In the genomic region with DNA sequence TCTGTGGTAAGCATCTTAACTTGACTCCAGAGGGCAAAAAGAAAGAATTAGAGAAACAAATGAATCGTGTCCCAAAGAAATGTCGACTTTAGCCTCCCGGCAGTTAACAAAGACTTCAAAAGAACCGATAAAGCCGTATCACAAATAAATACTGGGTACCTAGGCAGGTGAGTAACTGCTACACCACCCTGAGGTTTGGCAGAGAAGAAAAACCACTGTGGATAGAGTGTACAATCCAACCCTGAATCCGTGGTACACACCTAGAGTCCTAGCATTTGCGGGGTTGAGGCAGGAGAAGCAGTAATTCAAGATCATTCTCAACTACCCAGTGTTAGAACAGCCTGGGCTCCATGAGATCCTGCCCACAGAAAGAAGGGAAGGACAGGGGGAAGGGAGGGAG, we compare ENCODE assay signal across 16 mouse cellular contexts. TPM values are rescaled to one million over a fixed set of nuclear protein-coding genes. Genes with fewer than 3 reads are reported as not detected.
DNase-seq lines count a peak whose midpoint lies in the region; ATAC-seq and TF ChIP-seq lines count a peak whose summit lies in the region.
"Had no signal": no experiment of that assay in that cellular context is flagged by ENCODE, and none has a peak within 500 bp of the region (broad histone marks: within the 10 kb centered on the region; RNA-seq: fewer than 3 reads in every experiment).

No protein-coding gene starts in this region.

- TF ChIP-seq CTCF in lung, embryonic 14.5 days (IDR thresholded peaks at IDR 0.05; ENCODE audit: low read depth), result no peak
- TF ChIP-seq CTCF in small intestine, adult 2 months (IDR thresholded peaks at IDR 0.05; ENCODE audit: extremely low read depth, insufficient read length, insufficient replicate concordance, low read depth, low read length), result no peak

- 77% methylated on average over 7 of the region's 7 CpGs for WGBS in heart, embryonic 13.5 days
- 66% methylated on average over 7 of the region's 7 CpGs for WGBS in lung, embryonic 14.5 days
- 68% methylated on average over 7 of the region's 7 CpGs for WGBS in intestine, embryonic 15.5 days
- WGBS in small intestine, adult 2 months, result 30% methylated on average over 7 of the region's 7 CpGs

- DNase-seq in heart, adult 11 months, result no peak
- no peak for DNase-seq in lung, embryonic 14.5 days
- DNase-seq in lung, postnatal 4 days, result no peak
- DNase-seq in left cerebral cortex, postnatal 25 days (ENCODE audit: low spot score in 2 of 2), result no peak
- DNase-seq in cerebellum, adult 8-10 months, result no peak
- DNase-seq: adrenal gland, postnatal 14 days; forebrain, postnatal 0 days; gastrocnemius, postnatal 10 days; kidney, adult 8-10 months; spleen, adult 18-20 months had no signal

- peaks cover 51% of the 10 kb centered on the region for H3K4me1 ChIP-seq in heart, embryonic 13.5 days
- 0 out of 2 replicates have a peak, but pooled peaks cover 2% of the 10 kb centered on the region for H3K4me1 ChIP-seq in lung, embryonic 14.5 days (ENCODE audit: insufficient read depth)
- peaks cover 9% of the 10 kb centered on the region; the same call in 1 of the 2 replicates for H3K4me1 ChIP-seq in intestine, embryonic 15.5 days (replicated peaks)
- H3K4me1 ChIP-seq in small intestine, adult 2 months (ENCODE audit: control insufficient read depth, insufficient read depth, insufficient read length, low read length), result peaks cover 20% of the 10 kb centered on the region

- ATAC-seq in heart, embryonic 13.5 days (ENCODE audit: extremely low read depth, insufficient number of reproducible peaks, low FRiP score, low TSS enrichment), result no peak
- ATAC-seq in lung, embryonic 14.5 days (ENCODE audit: insufficient read depth), result no peak
- ATAC-seq in intestine, embryonic 15.5 days, result no peak
- ATAC-seq: forebrain, postnatal 0 days; midbrain, embryonic 13.5 days had no signal

- H3K27me3 ChIP-seq in heart, embryonic 13.5 days (replicated peaks), result no peaks in the 10 kb centered on the region
- no peaks in the 10 kb centered on the region for H3K27me3 ChIP-seq in lung, embryonic 14.5 days (ENCODE audit: insufficient read depth, low read length)
- no peaks in the 10 kb centered on the region for H3K27me3 ChIP-seq in intestine, embryonic 15.5 days (replicated peaks)
- H3K27me3 ChIP-seq in small intestine, adult 2 months (ENCODE audit: control insufficient read depth, insufficient read depth, low read length), result no peaks in the 10 kb centered on the region
- H3K27me3 ChIP-seq: limb, embryonic 12.5 days; midbrain, embryonic 13.5 days had no signal

- H3K4me3 ChIP-seq in heart, embryonic 13.5 days, result peak overlapping the region; percentile 94; the same call in 1 of the 2 replicates
- no peak overlapping the region for H3K4me3 ChIP-seq in lung, embryonic 14.5 days (ENCODE audit: low read depth, low read length)
- peak overlapping the region; percentile 90 for H3K4me3 ChIP-seq in intestine, embryonic 15.5 days (replicated peaks)
- no peak overlapping the region for H3K4me3 ChIP-seq in small intestine, adult 2 months (ENCODE audit: low read depth, low read length)
- H3K4me3 ChIP-seq: midbrain, embryonic 13.5 days had no signal

- peaks cover 11% of the 10 kb centered on the region for H3K36me3 ChIP-seq in heart, embryonic 13.5 days
- H3K36me3 ChIP-seq in lung, embryonic 14.5 days (ENCODE audit: insufficient read depth), result no peaks in the 10 kb centered on the region
- H3K36me3 ChIP-seq in intestine, embryonic 15.5 days, result no peaks in the 10 kb centered on the region
- H3K36me3 ChIP-seq in small intestine, adult 2 months (ENCODE audit: control insufficient read depth, insufficient read depth, low read length), result no peaks in the 10 kb centered on the region

- H3K9me3 ChIP-seq in heart, embryonic 13.5 days, result peaks cover 3% of the 10 kb centered on the region; the same call in 1 of the 2 replicates
- H3K9me3 ChIP-seq in lung, embryonic 14.5 days (ENCODE audit: low read depth, low read length), result no peaks in the 10 kb centered on the region
- no peaks in the 10 kb centered on the region for H3K9me3 ChIP-seq in intestine, embryonic 15.5 days
- H3K9me3 ChIP-seq: limb, embryonic 12.5 days had no signal

- TF ChIP-seq POLR2A in small intestine, adult 2 months (IDR thresholded peaks at IDR 0.05; ENCODE audit: low read depth, low read length), result no peak

- no peak overlapping the region for H3K9ac ChIP-seq in heart, embryonic 13.5 days
- H3K9ac ChIP-seq in lung, embryonic 14.5 days, result no peak overlapping the region
- no peak overlapping the region for H3K9ac ChIP-seq in intestine, embryonic 15.5 days
- H3K9ac ChIP-seq: forebrain, postnatal 0 days; limb, embryonic 12.5 days; midbrain, embryonic 13.5 days had no signal

- intact Hi-C loops in left cerebral cortex, postnatal 25 days (cut with DNase I), result no loop called here

- H3K4me2 ChIP-seq in heart, embryonic 13.5 days, result peak overlapping the region; percentile 83
- H3K4me2 ChIP-seq in lung, embryonic 14.5 days, result peak overlapping the region; percentile 70; the same call in 1 of the 2 replicates
- H3K4me2 ChIP-seq in intestine, embryonic 15.5 days (replicated peaks), result peak overlapping the region; percentile 71

- peak overlapping the region; percentile 89 for H3K27ac ChIP-seq in heart, embryonic 13.5 days (replicated peaks)
- H3K27ac ChIP-seq in lung, embryonic 14.5 days (ENCODE audit: low read depth), result no peak overlapping the region
- peak overlapping the region; percentile 79 for H3K27ac ChIP-seq in intestine, embryonic 15.5 days
- peak overlapping the region; percentile 54 for H3K27ac ChIP-seq in small intestine, adult 2 months (ENCODE audit: insufficient read depth, low read depth, low read length)
- H3K27ac ChIP-seq: limb, embryonic 12.5 days; midbrain, embryonic 13.5 days had no signal

RNA-seq across cellular contexts. Expression of gene Soat1, which starts 2.2 kb away (rescaled TPM):
- 33.1 and 36.3 TPM in 2 replicates for polyA plus RNA-seq in heart, embryonic 13.5 days (2015; fragmentation: Nextera tagmentation; extraction: Ambion mirVana)
- 36.8 and 37.7 TPM in 2 replicates for polyA plus RNA-seq in lung, embryonic 14.5 days (2014; fragmentation: Nextera tagmentation; extraction: Ambion mirVana)
- polyA plus RNA-seq in intestine, embryonic 15.5 days (2015; fragmentation: Nextera tagmentation; extraction: Ambion mirVana), result 78.4 and 88.6 TPM in 2 replicates
- 4.2 and 6.1 TPM in 2 replicates for polyA plus RNA-seq in small intestine, adult 2 months (2012; rRNA removed)
- 10 to 100 TPM; 42.1 to 49.8 TPM for total RNA-seq in left cerebral cortex, postnatal 25 days (2021)

RNA-seq across cellular contexts. Expression of gene Axdnd1, which starts 51.0 kb away (rescaled TPM):
- polyA plus RNA-seq in heart, embryonic 13.5 days (2015; fragmentation: Nextera tagmentation; extraction: Ambion mirVana), result 0.09 and 0.27 TPM in 2 replicates
- 0.12 and 0.50 TPM in 2 replicates for polyA plus RNA-seq in lung, embryonic 14.5 days (2014; fragmentation: Nextera tagmentation; extraction: Ambion mirVana)
- polyA plus RNA-seq in intestine, embryonic 15.5 days (2015; fragmentation: Nextera tagmentation; extraction: Ambion mirVana), result 0.28 and 0.76 TPM in 2 replicates
- polyA plus RNA-seq in small intestine, adult 2 months (2012; rRNA removed), result not detected in 2 replicates
- total RNA-seq in left cerebral cortex, postnatal 25 days (2021), result under 1 TPM; 0.48 to 0.64 TPM
- polyA plus RNA-seq: neural tube, embryonic 11.5 days had no signal

RNA-seq across cellular contexts. Expression of gene Gm10031, which starts 51.9 kb away (rescaled TPM):
- 0.31 and 0.61 TPM in 2 replicates for polyA plus RNA-seq in heart, embryonic 13.5 days (2015; fragmentation: Nextera tagmentation; extraction: Ambion mirVana)
- polyA plus RNA-seq in lung, embryonic 14.5 days (2014; fragmentation: Nextera tagmentation; extraction: Ambion mirVana), result 0.42 and 0.85 TPM in 2 replicates
- polyA plus RNA-seq in intestine, embryonic 15.5 days (2015; fragmentation: Nextera tagmentation; extraction: Ambion mirVana), result 0.37 and 0.62 TPM in 2 replicates
- polyA plus RNA-seq in small intestine, adult 2 months (2012; rRNA removed), result 10.3 and 27.8 TPM in 2 replicates
- total RNA-seq in left cerebral cortex, postnatal 25 days (2021), result 10 to 100 TPM; 46.8 to 46.9 TPM

Comparison
In these comparisons a context has a peak if more than half of its experiments do, and no peak if none do; other contexts are left out.
1. H3K4me3 ChIP-seq: peak in heart, embryonic 13.5 days (single experiment) and intestine, embryonic 15.5 days (single experiment); none in lung, embryonic 14.5 days (single experiment) and small intestine, adult 2 months (single experiment).
2. Peak in every context shown above with its lines, with median percentiles within 50 percentile points of each other: H3K4me2 ChIP-seq.